Mouse (Mus musculus): ENCODE measurements around the gene Rab31. TPM values are rescaled to one million over a fixed set of nuclear protein-coding genes. Genes with fewer than 3 reads are reported as not detected.

The Rab31 gene
- polyA plus RNA-seq, 2 experiments, result 2.7 to 5.0 TPM

DNA sequence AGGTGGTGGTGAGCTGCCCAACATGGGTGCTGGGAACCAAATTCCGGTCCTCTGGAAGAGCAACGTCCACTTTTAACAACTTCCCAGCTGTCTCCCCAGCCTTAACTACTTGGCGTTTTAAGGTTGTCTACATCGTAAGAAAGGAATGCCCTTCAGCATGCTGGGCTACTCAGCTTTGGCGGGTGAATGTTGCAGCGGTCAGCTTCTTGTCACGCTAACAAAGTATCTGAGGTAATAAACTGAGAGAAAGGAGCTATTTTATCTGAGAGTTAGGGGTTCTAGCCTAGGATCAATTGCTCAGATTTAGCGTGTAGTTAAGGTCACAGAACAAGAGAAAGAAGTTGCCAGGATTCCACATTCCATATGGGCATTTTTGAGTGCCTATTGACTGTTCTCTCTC is 71.2 kb downstream of the Rab31 start:
- H3K27me3 ChIP-seq (ENCODE audit: control insufficient read depth, insufficient read depth, low read length), result no peaks in the 10 kb centered on the region
- H3K4me2 ChIP-seq (ENCODE audit: low read depth), result no peak overlapping the region
- H3K27ac ChIP-seq, result no peak overlapping the region
- WGBS (ENCODE audit: insufficient replicate concordance), result 78% methylated on average over 8 of the region's 8 CpGs
- no peaks in the 10 kb centered on the region for H3K4me1 ChIP-seq (replicated peaks; ENCODE audit: control insufficient read depth in 2 of 2, insufficient read depth in 2 of 2, low read length in 1 of 2)
- DNase-seq (ENCODE audit: low read depth in 3 of 3, low spot score in 3 of 3) (no peak), ATAC-seq (ENCODE audit: insufficient read depth) (no peak)
- H3K9ac ChIP-seq (replicated peaks), result no peak overlapping the region
- H3K4me3 ChIP-seq (ENCODE audit: insufficient read depth in 1 of 2, low read depth in 2 of 2, low read length in 2 of 2), result no peak overlapping the region
- H3K9me3 ChIP-seq (ENCODE audit: control insufficient read depth, low read length), result no peaks in the 10 kb centered on the region
- no peaks in the 10 kb centered on the region for H3K36me3 ChIP-seq (replicated peaks; ENCODE audit: control insufficient read depth, insufficient read depth, low read depth)
- TF ChIP-seq EP300 (IDR thresholded peaks at IDR 0.05; ENCODE audit: low read depth) (no peak), CTCF (IDR thresholded peaks at IDR 0.05; ENCODE audit: low read depth) (no peak)

- H3K4me1 ChIP-seq (replicated peaks; ENCODE audit: control insufficient read depth in 2 of 2, insufficient read depth in 2 of 2, low read length in 1 of 2), result no peaks in the 10 kb centered on the region
- TF ChIP-seq EP300 (IDR thresholded peaks at IDR 0.05; ENCODE audit: low read depth), result no peak
- no peak for TF ChIP-seq CTCF (IDR thresholded peaks at IDR 0.05; ENCODE audit: low read depth)
- H3K27me3 ChIP-seq (ENCODE audit: control insufficient read depth, insufficient read depth, low read length), result no peaks in the 10 kb centered on the region
- no peak overlapping the region for H3K9ac ChIP-seq (replicated peaks)
- H3K4me3 ChIP-seq (ENCODE audit: insufficient read depth in 1 of 2, low read depth in 2 of 2, low read length in 2 of 2), result no peak overlapping the region
- H3K27ac ChIP-seq, result no peak overlapping the region
- H3K4me2 ChIP-seq (ENCODE audit: low read depth), result no peak overlapping the region
- DNase-seq (ENCODE audit: low read depth in 3 of 3, low spot score in 3 of 3), result no peak
- WGBS (ENCODE audit: insufficient replicate concordance), result 71% methylated on average over 4 of the region's 4 CpGs
- no peaks in the 10 kb centered on the region for H3K9me3 ChIP-seq (ENCODE audit: control insufficient read depth, low read length)
- no peak for ATAC-seq (ENCODE audit: insufficient read depth)
- H3K36me3 ChIP-seq (replicated peaks; ENCODE audit: control insufficient read depth, insufficient read depth, low read depth), result no peaks in the 10 kb centered on the region
These were observed 72.5 kb downstream of the Rab31 start for GRCm38 (mm10) chr17:65700060-65700459.

DNA sequence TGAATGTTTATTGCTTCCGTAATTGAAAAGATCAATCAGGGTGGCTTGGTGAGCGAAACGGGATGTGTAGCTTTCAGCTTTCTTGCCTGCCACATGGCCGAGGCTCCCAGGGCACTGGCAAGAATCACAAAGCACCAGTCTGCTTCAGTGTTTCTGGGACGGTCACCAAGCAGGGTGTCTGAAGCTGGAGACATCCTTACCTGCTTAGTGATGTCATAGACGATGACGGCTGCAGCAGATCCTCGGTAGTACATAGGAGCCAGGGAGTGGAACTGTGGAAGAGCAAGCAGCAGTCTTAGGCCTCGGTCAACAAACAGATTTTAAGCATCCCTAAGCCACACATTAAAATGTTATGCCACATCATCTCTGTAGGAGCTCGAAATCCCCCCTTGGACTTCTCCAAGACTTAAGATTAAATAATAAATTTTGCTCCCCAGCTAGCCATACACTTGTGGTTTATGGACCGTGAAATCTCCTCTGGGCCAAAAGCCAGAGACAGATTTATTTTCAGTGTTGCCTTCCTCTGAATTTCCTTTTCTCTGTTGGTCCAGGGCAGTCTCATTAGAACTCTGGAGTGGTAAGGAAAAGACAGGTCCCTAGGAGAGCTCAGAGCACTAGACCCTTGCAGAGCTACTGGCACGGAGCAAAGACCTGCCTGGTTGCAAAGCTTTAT is 74.6 kb downstream of the Rab31 start:
- no peak overlapping the region for H3K9ac ChIP-seq (replicated peaks)
- no peaks in the 10 kb centered on the region for H3K36me3 ChIP-seq (replicated peaks; ENCODE audit: control insufficient read depth, insufficient read depth, low read depth)
- no peak overlapping the region for H3K4me2 ChIP-seq (ENCODE audit: low read depth)
- 72% methylated on average over 12 of the region's 12 CpGs for WGBS (ENCODE audit: insufficient replicate concordance)
- no peak for TF ChIP-seq CTCF (IDR thresholded peaks at IDR 0.05; ENCODE audit: low read depth)
- TF ChIP-seq EP300 (IDR thresholded peaks at IDR 0.05; ENCODE audit: low read depth), result no peak
- DNase-seq (ENCODE audit: low read depth in 3 of 3, low spot score in 3 of 3) (no peak), ATAC-seq (ENCODE audit: insufficient read depth) (no peak)
- no peak overlapping the region for H3K4me3 ChIP-seq (ENCODE audit: insufficient read depth in 1 of 2, low read depth in 2 of 2, low read length in 2 of 2)
- no peak overlapping the region for H3K27ac ChIP-seq
- H3K27me3 ChIP-seq (ENCODE audit: control insufficient read depth, insufficient read depth, low read length), result no peaks in the 10 kb centered on the region
- no peaks in the 10 kb centered on the region for H3K9me3 ChIP-seq (ENCODE audit: control insufficient read depth, low read length)
- no peaks in the 10 kb centered on the region for H3K4me1 ChIP-seq (replicated peaks; ENCODE audit: control insufficient read depth in 2 of 2, insufficient read depth in 2 of 2, low read length in 1 of 2)

DNA sequence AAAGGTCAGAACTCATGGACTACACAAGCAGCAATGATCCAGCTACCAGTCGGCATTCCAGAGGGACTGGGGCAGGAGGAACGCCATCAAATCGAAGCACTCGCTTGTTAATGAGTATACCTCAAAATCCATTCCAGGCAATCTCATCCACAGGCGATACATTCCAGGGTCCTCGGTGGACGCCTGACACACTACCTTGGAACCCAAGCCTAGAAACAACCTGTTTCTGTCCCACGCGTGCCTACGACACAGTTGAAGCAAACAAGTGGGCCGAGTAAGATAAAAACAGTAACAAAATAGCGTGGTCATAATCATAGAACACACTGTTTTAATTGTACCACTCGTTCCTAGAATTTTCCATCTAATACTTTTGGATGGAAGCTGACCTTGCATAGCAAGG is 75.6 kb downstream of the Rab31 start:
- H3K4me3 ChIP-seq (ENCODE audit: insufficient read depth in 1 of 2, low read depth in 2 of 2, low read length in 2 of 2), result no peak overlapping the region
- DNase-seq (ENCODE audit: low read depth in 3 of 3, low spot score in 3 of 3) (no peak), ATAC-seq (ENCODE audit: insufficient read depth) (no peak)
- no peak overlapping the region for H3K27ac ChIP-seq
- H3K4me2 ChIP-seq (ENCODE audit: low read depth), result no peak overlapping the region
- no peaks in the 10 kb centered on the region for H3K9me3 ChIP-seq (ENCODE audit: control insufficient read depth, low read length)
- no peak overlapping the region for H3K9ac ChIP-seq (replicated peaks)
- WGBS (ENCODE audit: insufficient replicate concordance), result 79% methylated on average over 13 of the region's 13 CpGs
- no peaks in the 10 kb centered on the region for H3K4me1 ChIP-seq (replicated peaks; ENCODE audit: control insufficient read depth in 2 of 2, insufficient read depth in 2 of 2, low read length in 1 of 2)
- H3K27me3 ChIP-seq (ENCODE audit: control insufficient read depth, insufficient read depth, low read length), result no peaks in the 10 kb centered on the region
- no peaks in the 10 kb centered on the region for H3K36me3 ChIP-seq (replicated peaks; ENCODE audit: control insufficient read depth, insufficient read depth, low read depth)
- TF ChIP-seq CTCF (IDR thresholded peaks at IDR 0.05; ENCODE audit: low read depth), result no peak
- TF ChIP-seq EP300 (IDR thresholded peaks at IDR 0.05; ENCODE audit: low read depth), result no peak

DNA sequence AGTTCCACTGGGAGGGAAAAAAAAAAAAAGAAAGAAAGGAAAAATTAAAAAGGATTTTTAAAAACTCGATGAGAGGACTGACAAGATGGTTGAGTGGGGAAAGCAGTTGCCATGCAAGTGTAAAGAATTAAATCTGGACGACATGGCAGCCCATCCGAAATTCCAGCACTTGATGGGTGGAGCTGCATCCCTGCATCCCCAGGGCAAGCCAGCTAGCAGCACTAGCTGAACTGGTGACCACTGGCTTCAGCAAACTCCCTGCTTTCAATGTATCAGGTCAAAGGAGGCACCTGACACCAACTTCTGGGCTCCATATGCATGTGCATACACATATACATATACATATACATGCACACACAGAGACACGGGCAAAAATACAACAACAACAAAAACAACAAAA is 80.3 kb downstream of the Rab31 start:
- no peak overlapping the region for H3K27ac ChIP-seq
- no peak overlapping the region for H3K4me3 ChIP-seq (ENCODE audit: insufficient read depth in 1 of 2, low read depth in 2 of 2, low read length in 2 of 2)
- no peak for DNase-seq (ENCODE audit: low read depth in 3 of 3, low spot score in 3 of 3)
- WGBS (ENCODE audit: insufficient replicate concordance), result 56% methylated on average over 4 of the region's 4 CpGs
- no peaks in the 10 kb centered on the region for H3K4me1 ChIP-seq (replicated peaks; ENCODE audit: control insufficient read depth in 2 of 2, insufficient read depth in 2 of 2, low read length in 1 of 2)
- H3K9me3 ChIP-seq (ENCODE audit: control insufficient read depth, low read length), result no peaks in the 10 kb centered on the region
- no peak for TF ChIP-seq EP300 (IDR thresholded peaks at IDR 0.05; ENCODE audit: low read depth)
- H3K4me2 ChIP-seq (ENCODE audit: low read depth), result no peak overlapping the region
- H3K27me3 ChIP-seq (ENCODE audit: control insufficient read depth, insufficient read depth, low read length), result no peaks in the 10 kb centered on the region
- H3K9ac ChIP-seq (replicated peaks), result no peak overlapping the region
- no peak for ATAC-seq (ENCODE audit: insufficient read depth)
- no peaks in the 10 kb centered on the region for H3K36me3 ChIP-seq (replicated peaks; ENCODE audit: control insufficient read depth, insufficient read depth, low read depth)
